In the genomic region with DNA sequence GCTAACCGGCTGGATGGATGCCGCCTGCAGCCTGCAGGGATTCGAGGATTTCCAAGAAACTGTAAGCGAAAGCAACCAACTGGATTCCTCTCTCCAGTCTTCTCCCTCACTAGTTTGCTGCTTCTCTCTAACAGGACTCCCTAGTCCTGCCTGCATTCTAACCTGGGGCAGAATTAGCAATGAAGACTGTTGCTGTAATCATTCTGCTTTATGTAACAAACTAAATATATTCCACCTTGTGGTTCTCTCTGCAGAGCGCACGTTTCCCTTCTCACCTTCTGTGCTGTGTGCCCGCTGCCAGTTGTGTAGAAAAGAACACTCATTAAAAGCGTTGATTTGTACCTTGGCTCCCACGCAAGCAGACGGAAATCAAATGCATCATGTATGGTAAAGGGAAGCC, we compare ENCODE assay signal across 6 mouse cellular contexts. TPM values are rescaled to one million over a fixed set of nuclear protein-coding genes. Genes with fewer than 3 reads are reported as not detected.
"Had no signal": no experiment of that assay in that cellular context is flagged by ENCODE, and none has a peak within 500 bp of the region (broad histone marks: within the 10 kb centered on the region; RNA-seq: fewer than 3 reads in every experiment).

No protein-coding gene starts in this region.

- DNase-seq: kidney, adult 2 months; kidney, postnatal 25 days; lung, adult 2 months; lung, postnatal 36 days; thymus, postnatal 36 days had no signal

RNA-seq across cellular contexts. Expression of a gene that starts 37.2 kb away (rescaled TPM):
- total RNA-seq: megakaryocyte progenitor cell, adult 5-6 weeks had no signal
